Mouse (Mus musculus) retina, postnatal 7 days (tissue): Measurements from ENCODE around the gene Scn5a.
A peak's percentile ranks its signal among the peaks of the same experiment; 100 is the strongest.

Experiments used
- DNase-seq: peaks from one replicate; pipeline ENCODE4 v3.0.0-alpha.2; 2012; ENCODE audit warnings: low read depth, low spot score

Gene Scn5a

GRCm38 (mm10) chr9:119564803-119565202 is 14.0 kb downstream of the Scn5a start:
- DNase-seq: no peak

GRCm38 (mm10) chr9:119563617-119564016 is 15.2 kb downstream of the Scn5a start:
- no peak for DNase-seq

DNA sequence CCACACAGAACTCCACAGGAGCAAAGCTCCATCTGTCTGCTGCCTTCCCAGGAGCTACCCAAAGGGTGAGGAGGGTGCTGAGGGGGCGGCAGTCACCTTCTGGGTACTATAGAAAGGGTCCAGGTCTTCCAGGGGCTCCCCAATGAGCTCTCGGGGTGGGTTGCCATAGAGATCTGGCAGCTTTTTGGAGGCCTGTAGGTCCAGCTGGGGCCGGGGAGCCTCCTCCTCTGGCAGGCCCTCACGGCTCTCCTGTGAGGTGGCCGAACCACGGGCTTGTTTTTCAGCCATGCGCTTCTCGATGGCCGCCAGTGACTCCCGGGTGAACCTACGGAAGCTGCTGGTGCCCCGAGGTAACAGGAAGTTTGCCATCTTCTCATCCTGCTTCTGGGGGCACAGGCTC is 16.6 kb downstream of the Scn5a start:
- no peak for DNase-seq

DNA sequence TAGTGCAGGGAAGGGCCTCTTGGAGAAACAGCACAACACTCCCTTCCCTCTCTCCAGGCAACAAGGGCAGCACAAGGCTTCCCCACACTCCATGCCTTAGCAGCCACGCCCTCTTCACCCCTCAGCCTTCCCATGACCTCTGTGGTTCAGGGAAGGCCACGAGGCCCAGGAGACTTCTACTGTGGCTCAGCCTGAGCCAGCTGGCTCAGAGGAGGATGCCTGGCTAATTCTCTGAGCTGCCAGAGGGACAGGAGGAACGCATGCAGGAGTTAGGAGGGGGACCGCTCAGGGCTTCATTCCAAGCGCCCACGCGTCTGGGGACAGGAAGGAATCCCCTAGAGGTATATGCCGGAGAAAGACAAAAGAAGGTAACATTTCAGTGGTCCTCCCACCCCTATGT is 17.1 kb downstream of the Scn5a start:
- no peak for DNase-seq

DNA sequence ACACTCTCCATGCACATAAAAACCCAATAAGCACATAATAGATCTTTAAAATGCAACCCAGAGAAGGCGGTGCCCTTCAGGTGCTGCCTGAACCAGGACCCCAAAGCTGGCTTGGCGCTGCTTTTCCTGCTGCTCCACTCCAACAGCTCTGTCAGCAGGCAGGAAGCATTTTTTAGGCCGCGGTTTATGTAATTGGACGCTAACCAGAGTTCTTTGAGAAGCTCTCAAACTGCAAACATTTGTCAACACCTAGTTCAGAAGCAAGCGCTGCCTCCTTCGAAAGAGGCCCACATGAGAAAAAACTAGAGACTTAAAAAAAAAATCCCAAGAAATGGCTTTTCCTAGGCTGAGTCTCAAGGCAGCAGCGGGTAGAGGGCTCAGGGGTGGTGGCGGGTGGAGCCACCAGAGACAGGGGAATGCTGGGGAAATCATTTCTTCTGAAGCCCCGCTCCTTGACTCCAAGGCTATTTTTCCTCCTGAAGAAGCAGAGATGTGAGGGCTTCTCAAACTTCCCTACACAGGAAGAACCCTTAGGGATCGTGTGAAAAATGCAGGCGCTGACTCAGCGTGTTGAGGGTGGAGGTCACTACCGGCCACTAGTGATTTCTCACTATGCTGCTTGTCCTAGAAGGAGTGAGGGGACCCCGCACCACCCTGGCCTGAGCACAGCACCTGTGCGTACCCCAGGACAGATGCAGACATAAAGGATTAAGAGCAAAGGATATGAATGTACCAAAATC is 19.1 kb downstream of the Scn5a start:
- DNase-seq: no peak

DNA sequence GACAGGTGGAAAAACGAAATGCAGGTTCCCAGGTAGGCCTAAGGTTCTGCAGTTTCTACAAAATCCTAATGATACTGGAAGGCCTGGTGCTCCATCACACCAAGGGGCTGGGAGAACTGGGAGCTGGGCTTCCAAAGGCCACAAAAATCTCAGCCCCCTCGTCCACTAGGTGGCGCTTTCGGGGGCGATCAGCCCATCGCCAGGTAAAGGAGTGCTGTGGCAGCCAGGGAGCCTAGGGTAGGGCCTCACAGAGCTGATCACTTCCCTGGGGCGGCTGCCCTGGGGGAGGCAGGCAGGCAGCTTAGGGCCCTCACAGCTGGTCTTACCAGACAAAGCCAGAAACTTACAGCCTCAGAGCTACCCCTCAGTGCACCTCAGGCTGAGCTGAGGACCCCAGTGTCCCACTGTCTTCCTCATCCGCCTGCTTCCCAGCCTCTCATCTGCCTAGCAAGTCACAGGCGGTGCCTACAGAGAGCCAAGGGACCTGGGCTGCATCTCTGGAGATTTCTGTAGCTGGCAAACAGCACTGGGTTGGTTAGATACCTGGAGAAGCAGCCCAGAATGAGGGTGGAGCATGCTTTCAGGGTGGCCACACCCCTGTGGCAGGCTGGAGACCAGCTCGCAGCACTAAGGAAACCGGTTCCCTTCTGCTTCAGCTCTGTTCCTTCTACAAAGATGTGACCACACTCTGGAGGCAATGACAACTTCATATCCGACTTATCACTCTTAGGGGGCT is 20.5 kb downstream of the Scn5a start:
- DNase-seq: no peak

GRCm38 (mm10) chr9:119556043-119556442 is 22.8 kb downstream of the Scn5a start:
- no peak for DNase-seq

GRCm38 (mm10) chr9:119547528-119547927 is 31.3 kb downstream of the Scn5a start:
- no peak for DNase-seq

DNA sequence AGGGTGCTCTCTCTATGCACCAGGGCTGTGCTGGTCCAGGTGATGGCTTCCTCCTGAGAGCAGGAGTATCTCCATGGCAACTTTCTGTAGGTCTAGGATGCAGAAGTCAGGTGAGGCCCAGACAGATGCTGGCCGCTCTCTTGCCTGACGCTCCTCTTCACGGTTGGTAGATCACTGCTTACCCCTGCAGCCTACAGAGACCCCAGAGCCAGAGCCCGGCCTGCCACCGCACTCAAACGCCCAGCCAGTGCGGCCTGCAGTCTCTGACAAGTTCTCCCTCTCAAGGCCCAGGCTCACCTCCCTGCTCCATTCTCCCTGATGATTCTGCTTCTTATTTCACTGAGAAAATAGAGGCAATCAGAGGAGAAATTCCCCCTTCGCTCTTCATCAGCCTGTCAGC is 31.7 kb downstream of the Scn5a start:
- DNase-seq: no peak

- DNase-seq: no peak
Measured at GRCm38 (mm10) chr9:119540726-119541125, 38.1 kb downstream of the Scn5a start.

GRCm38 (mm10) chr9:119537823-119538222 is 41.0 kb downstream of the Scn5a start:
- DNase-seq: no peak

DNA sequence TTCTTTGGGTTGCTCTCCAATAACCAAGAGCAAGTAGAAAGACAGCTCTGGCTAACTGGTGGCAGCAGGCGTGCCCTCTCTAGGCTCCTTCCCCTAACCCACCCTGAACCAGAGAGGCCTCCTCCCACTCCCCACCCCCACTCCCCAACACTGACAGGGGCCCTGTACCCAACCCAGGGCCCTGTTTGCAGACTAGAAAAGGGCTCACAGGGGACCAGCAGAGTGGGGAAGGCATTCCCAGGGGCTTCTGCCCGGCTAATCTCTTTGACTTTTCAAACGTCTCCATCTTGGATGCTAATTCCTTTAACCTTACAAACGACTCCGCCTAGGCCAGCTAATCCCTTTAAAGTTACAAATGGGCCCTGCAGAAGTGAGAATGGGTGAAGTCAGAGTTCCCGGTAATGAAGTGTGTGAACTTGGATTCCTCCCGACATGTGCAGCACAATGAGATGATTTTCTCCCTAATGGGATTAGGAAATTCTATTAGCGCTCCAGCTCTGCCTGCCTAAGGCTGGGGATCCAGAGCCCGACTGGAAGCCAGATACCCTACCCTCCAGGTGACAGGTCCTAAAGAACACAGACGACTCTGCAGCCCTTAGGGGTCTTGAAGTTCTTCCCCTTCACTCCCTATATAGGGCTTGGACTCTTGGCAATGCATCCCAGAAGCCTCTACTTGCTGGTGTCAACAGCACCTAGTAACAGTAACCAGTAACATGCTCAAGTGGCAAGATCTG is 47.0 kb downstream of the Scn5a start:
- peak; percentile 24 for DNase-seq

DNA sequence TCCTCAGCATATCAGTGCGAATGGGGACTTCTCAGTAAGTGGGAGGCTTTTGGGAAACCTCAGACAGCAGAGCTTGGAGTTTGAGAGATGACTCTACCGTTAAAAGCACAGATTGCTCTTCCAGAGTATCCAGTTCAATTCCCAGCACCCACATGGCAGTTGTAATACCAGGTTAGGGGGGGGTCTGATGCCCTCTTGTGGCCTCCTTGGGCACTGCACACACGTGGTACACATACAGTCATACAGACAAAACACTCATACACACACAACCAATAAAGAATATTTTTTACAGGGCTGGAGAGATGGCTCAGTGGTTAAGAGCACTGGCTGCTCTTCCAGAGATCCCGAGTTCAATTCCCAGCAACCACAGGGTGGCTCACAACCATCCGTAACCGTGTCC is 54.3 kb downstream of the Scn5a start:
- DNase-seq: no peak

DNA sequence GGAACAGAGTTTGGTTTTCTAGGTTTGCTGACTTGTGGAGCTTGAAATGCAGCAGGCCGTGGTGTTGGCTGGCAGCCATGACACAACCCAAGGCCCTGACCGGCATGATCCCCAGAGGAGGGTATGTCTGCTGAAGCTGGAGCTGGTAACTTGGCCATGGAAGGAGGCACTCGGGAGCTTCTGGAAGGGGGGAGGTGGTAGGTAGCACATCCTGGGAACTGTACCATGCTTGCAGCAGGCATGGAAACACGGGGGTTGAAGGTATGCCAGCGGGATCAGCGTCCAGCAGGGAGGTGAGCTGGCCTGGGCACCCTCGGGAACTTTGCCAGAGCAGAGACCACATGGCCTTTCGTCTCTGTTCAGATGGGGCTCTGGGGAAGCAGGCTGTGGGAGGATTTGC is 55.5 kb downstream of the Scn5a start:
- DNase-seq: no peak

DNA sequence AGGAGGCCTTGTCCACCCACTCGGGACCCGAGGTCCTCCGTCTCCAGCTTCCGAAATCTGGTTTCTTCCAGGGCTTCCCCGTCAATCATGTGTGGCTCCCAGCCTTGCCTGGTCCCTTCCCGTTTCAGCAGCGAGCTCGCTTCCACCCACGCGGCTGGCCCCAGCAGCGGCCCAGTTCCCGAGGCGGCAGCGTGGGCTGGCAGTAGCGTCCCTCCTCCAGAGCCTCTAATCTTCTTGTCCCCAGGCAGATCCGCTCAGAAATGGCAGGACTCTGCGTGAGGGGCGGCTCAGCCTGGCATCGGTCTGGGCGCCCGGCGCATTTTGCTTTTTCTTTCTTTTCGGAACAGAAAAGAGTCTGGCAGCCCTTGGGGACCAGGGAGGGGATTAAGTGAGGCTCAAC is 59.7 kb downstream of the Scn5a start:
- peak; percentile 44 for DNase-seq

- DNase-seq: no peak
Measured at GRCm38 (mm10) chr9:119518177-119518576, 60.6 kb downstream of the Scn5a start.

GRCm38 (mm10) chr9:119517467-119517866 is 61.3 kb downstream of the Scn5a start:
- DNase-seq: no peak

DNA sequence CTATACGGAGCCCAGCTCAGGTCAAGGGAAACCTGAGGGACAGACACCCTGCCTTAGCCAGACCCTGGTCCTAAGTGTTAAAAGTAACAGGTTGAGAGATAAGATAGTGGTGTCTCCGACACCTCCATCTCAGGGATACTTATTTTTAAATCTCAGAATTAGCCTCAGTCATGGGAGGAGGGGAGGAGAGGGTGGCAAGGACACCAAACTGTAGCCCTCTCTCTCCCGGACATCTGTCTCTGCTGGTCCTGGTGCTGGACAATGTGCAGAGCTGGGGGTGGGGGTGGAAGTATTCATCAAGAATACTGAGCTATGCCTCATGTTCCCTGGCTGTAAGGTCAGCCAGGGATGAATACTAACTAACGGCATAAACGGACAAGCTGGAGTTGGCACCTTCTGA is 62.0 kb downstream of the Scn5a start:
- no peak for DNase-seq

DNA sequence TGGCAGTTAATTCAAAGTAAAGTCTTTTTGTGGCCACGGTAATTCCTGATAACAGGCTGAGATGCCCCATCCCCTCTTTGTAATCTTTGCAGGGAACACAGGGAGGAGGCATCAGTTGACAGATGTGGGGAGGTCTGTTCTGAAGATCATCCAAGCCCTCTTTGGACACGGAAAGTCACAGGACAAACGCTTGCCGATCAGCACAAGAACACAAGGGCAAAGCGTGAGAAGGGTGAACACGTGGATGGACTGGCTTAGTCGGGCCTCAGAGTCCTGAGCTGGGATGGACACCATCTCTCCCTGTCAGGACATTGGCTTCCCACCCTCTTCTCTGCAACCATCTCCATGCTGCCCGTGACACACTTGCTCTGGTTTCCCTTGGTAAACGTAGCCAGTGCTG is 63.4 kb downstream of the Scn5a start:
- DNase-seq: no peak

GRCm38 (mm10) chr9:119514986-119515385 is 63.8 kb downstream of the Scn5a start:
- DNase-seq: no peak

DNA sequence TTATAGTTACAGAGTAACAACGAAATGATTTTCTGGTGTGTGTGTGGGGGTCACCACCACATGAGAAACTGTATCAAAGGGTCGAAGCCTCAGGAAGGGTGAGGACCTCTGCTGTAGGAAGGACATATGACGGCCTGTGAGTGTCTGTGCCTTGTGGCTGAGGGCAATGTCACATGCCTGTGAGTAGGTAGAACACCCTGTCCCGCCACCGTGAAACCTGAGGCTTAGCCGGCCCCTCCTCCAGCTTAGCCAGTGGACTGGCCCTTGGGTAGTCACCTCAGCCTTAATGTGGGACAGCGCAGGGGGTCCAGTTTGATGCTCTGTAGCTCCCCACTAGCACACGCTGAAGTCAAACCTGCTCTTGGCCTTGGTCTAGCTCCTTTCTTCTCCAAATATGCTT is 65.0 kb downstream of the Scn5a start:
- no peak for DNase-seq

GRCm38 (mm10) chr9:119512993-119513392 is 65.8 kb downstream of the Scn5a start:
- no peak for DNase-seq

GRCm38 (mm10) chr9:119510902-119511301 is 67.9 kb downstream of the Scn5a start:
- DNase-seq: no peak
